ENCODE assay signal across 20 mouse cellular contexts in genomic region chr2:122716301-122716842, GRCm38 (mm10). TPM values are rescaled to one million over a fixed set of nuclear protein-coding genes. Genes with fewer than 3 reads are reported as not detected.
A peak's percentile ranks its signal among the peaks of the same experiment; 100 is the strongest.
DNase-seq lines count a peak whose midpoint lies in the region; ATAC-seq and TF ChIP-seq lines count a peak whose summit lies in the region.
"Had no signal": no experiment of that assay in that cellular context is flagged by ENCODE, and none has a peak within 500 bp of the region (broad histone marks: within the 10 kb centered on the region; RNA-seq: fewer than 3 reads in every experiment).

No protein-coding gene starts in this region.

- no peak overlapping the region for H3K9ac ChIP-seq in intestine, embryonic 15.5 days
- H3K9ac ChIP-seq in hindbrain, embryonic 16.5 days (ENCODE audit: low read depth, low read length) = no peak overlapping the region
- H3K9ac ChIP-seq: forebrain, embryonic 15.5 days; hindbrain, embryonic 13.5 days had no signal

- TF ChIP-seq POLR2A in myocyte (IDR thresholded peaks at IDR 0.05; ENCODE audit: insufficient read length, low read depth) = no peak

- DNase-seq in heart, adult 11 months = peak; percentile 70
- no peak for DNase-seq in heart, postnatal 14 days
- DNase-seq in thymus, postnatal 10 days (ENCODE audit: low spot score in 2 of 2) = peak; percentile 35 to 39
- no peak for DNase-seq in thymus, adult 18-20 months
- DNase-seq: adrenal gland, postnatal 14 days; cerebellum, adult 11-12 months; cerebellum, adult 9-10 months; cerebellum, postnatal 36 days; gastrocnemius, postnatal 36 days; heart, postnatal 10 days had no signal

- H3K79me2 ChIP-seq in myocyte (ENCODE audit: control insufficient read depth, insufficient read depth) = no peaks in the 10 kb centered on the region

- no peak overlapping the region for H3K27ac ChIP-seq in intestine, embryonic 15.5 days
- no peak overlapping the region for H3K27ac ChIP-seq in hindbrain, embryonic 16.5 days (ENCODE audit: low read depth, low read length)
- H3K27ac ChIP-seq: embryonic facial prominence, embryonic 10.5 days; forebrain, embryonic 15.5 days; heart, embryonic 10.5 days; hindbrain, embryonic 13.5 days had no signal

- H3K4me1 ChIP-seq in intestine, embryonic 15.5 days (replicated peaks) = no peaks in the 10 kb centered on the region
- H3K4me1 ChIP-seq in hindbrain, embryonic 16.5 days (ENCODE audit: control insufficient read depth, insufficient read depth, low read depth, low read length) = no peaks in the 10 kb centered on the region
- H3K4me1 ChIP-seq: embryonic facial prominence, embryonic 10.5 days; forebrain, embryonic 15.5 days; heart, embryonic 10.5 days; hindbrain, embryonic 13.5 days had no signal

- ATAC-seq in intestine, embryonic 15.5 days = no peak
- ATAC-seq in hindbrain, embryonic 16.5 days = no peak
- ATAC-seq: activated CD4-positive, CD25-positive, alpha-beta regulatory T cell, adult 4 months; forebrain, embryonic 15.5 days had no signal

- no peak overlapping the region for H3K4me3 ChIP-seq in myocyte
- H3K4me3 ChIP-seq in intestine, embryonic 15.5 days (replicated peaks) = no peak overlapping the region
- no peak overlapping the region for H3K4me3 ChIP-seq in hindbrain, embryonic 16.5 days (ENCODE audit: low read length)
- H3K4me3 ChIP-seq: embryonic facial prominence, embryonic 10.5 days; erythroblast, embryonic 14.5 days; forebrain, embryonic 15.5 days; heart, embryonic 10.5 days; hindbrain, embryonic 13.5 days had no signal

- 81% methylated on average over 3 of the region's 3 CpGs for WGBS in intestine, embryonic 15.5 days
- 86% methylated on average over 3 of the region's 3 CpGs for WGBS in hindbrain, embryonic 16.5 days

- no peaks in the 10 kb centered on the region for H3K27me3 ChIP-seq in myocyte (ENCODE audit: control insufficient read depth, insufficient read depth, insufficient read length)
- no peaks in the 10 kb centered on the region for H3K27me3 ChIP-seq in intestine, embryonic 15.5 days (replicated peaks)
- no peaks in the 10 kb centered on the region for H3K27me3 ChIP-seq in hindbrain, embryonic 16.5 days (replicated peaks; ENCODE audit: control insufficient read depth, insufficient read depth, low read length)
- H3K27me3 ChIP-seq: forebrain, embryonic 15.5 days had no signal

- peak overlapping the region; percentile 24 for H3K4me2 ChIP-seq in myocyte (ENCODE audit: low read depth)
- no peak overlapping the region for H3K4me2 ChIP-seq in intestine, embryonic 15.5 days (replicated peaks)
- H3K4me2 ChIP-seq in hindbrain, embryonic 16.5 days (ENCODE audit: low read length) = no peak overlapping the region
- H3K4me2 ChIP-seq: forebrain, embryonic 15.5 days; hindbrain, embryonic 13.5 days had no signal

- H3K36me3 ChIP-seq in myocyte (ENCODE audit: control insufficient read depth, insufficient read depth) = no peaks in the 10 kb centered on the region
- no peaks in the 10 kb centered on the region for H3K36me3 ChIP-seq in intestine, embryonic 15.5 days
- no peaks in the 10 kb centered on the region for H3K36me3 ChIP-seq in hindbrain, embryonic 16.5 days (ENCODE audit: control insufficient read depth, insufficient read depth, low read length)
- H3K36me3 ChIP-seq: embryonic facial prominence, embryonic 10.5 days; forebrain, embryonic 15.5 days; G1E; heart, embryonic 10.5 days; hindbrain, embryonic 13.5 days had no signal

- no peak overlapping the region for H3ac ChIP-seq in myocyte (ENCODE audit: control insufficient read depth, insufficient read length)

- H3K9me3 ChIP-seq in intestine, embryonic 15.5 days = no peaks in the 10 kb centered on the region
- no peaks in the 10 kb centered on the region for H3K9me3 ChIP-seq in hindbrain, embryonic 16.5 days (ENCODE audit: control insufficient read depth, low read length)
- H3K9me3 ChIP-seq: embryonic facial prominence, embryonic 10.5 days; forebrain, embryonic 15.5 days; G1E; heart, embryonic 10.5 days; hindbrain, embryonic 13.5 days had no signal

- intact Hi-C loops in heart, postnatal 14 days (cut with DNase I) = no loop called here

TF ChIP-seq in myocyte, 11 proteins besides CTCF, POLR2A, EP300 and RAD21:
- no peak for TF ChIP-seq USF1 (IDR thresholded peaks at IDR 0.05; ENCODE audit: low read depth)
- TF ChIP-seq CEBPB (IDR thresholded peaks at IDR 0.05; ENCODE audit: insufficient read depth, poor library complexity, severe bottlenecking) = no peak
- no peak for TF ChIP-seq SRF (IDR thresholded peaks at IDR 0.05; ENCODE audit: control insufficient read depth, insufficient read length, low read depth)
- no peak for TF ChIP-seq POLR2AphosphoS2 (IDR thresholded peaks at IDR 0.05; ENCODE audit: insufficient read length, low read depth)
- no peak for TF ChIP-seq MYOG (IDR thresholded peaks at IDR 0.05; ENCODE audit: control insufficient read depth in 1 of 3, insufficient read depth in 1 of 3, insufficient read length in 2 of 3, low read depth in 2 of 3)
- no peak for TF ChIP-seq MYOD1 (IDR thresholded peaks at IDR 0.05; ENCODE audit: control insufficient read depth in 1 of 3, insufficient read length in 2 of 3, low read depth in 2 of 3)
- no peak for TF ChIP-seq TCF12 (IDR thresholded peaks at IDR 0.05; ENCODE audit: insufficient read depth, poor library complexity, severe bottlenecking)
- TF ChIP-seq TCF3 (IDR thresholded peaks at IDR 0.05; ENCODE audit: insufficient read length, low read depth) = no peak
- TF ChIP-seq MAX (IDR thresholded peaks at IDR 0.05; ENCODE audit: low read depth) = no peak

RNA-seq across cellular contexts. Expression of gene Slc30a4, which starts 13.9 kb away (rescaled TPM):
- total RNA-seq in heart, postnatal 14 days (2021) = 10 to 100 TPM; 10.7 to 11.4 TPM
- 17.7 TPM for polyA plus RNA-seq in myocyte (2012; fragmentation: generic; extraction: Trizol)
- polyA plus RNA-seq in intestine, embryonic 15.5 days (2015; fragmentation: Nextera tagmentation; extraction: Ambion mirVana) = 10.2 and 10.8 TPM in 2 replicates
- polyA plus RNA-seq in hindbrain, embryonic 16.5 days (2015; fragmentation: Nextera tagmentation; extraction: Ambion mirVana) = 4.9 and 6.6 TPM in 2 replicates
- polyA plus RNA-seq: erythroblast, embryonic 14.5 days; G1E had no signal

RNA-seq across cellular contexts. Expression of gene Bloc1s6, which starts 21.9 kb away (rescaled TPM):
- total RNA-seq in heart, postnatal 14 days (2021) = 10 to 100 TPM; 16.0 to 17.3 TPM
- 16.0 TPM for polyA plus RNA-seq in myocyte (2012; fragmentation: generic; extraction: Trizol)
- polyA plus RNA-seq in intestine, embryonic 15.5 days (2015; fragmentation: Nextera tagmentation; extraction: Ambion mirVana) = 46.8 and 46.9 TPM in 2 replicates
- 97.6 and 106 TPM in 2 replicates for polyA plus RNA-seq in hindbrain, embryonic 16.5 days (2015; fragmentation: Nextera tagmentation; extraction: Ambion mirVana)

RNA-seq across cellular contexts. Expression of gene Sqor, which starts 48.7 kb away (rescaled TPM):
- total RNA-seq in heart, postnatal 14 days (2021) = 10 to 100 TPM; 19.7 to 30.0 TPM
- polyA plus RNA-seq in myocyte (2012; fragmentation: generic; extraction: Trizol) = 6.9 TPM
- 25.7 and 27.3 TPM in 2 replicates for polyA plus RNA-seq in intestine, embryonic 15.5 days (2015; fragmentation: Nextera tagmentation; extraction: Ambion mirVana)
- polyA plus RNA-seq in hindbrain, embryonic 16.5 days (2015; fragmentation: Nextera tagmentation; extraction: Ambion mirVana) = 3.5 and 4.2 TPM in 2 replicates

Comparison
In these comparisons a context has a peak if more than half of its experiments do, and no peak if none do; other contexts are left out.
1. DNase-seq: peak in heart, adult 11 months (single experiment) and thymus, postnatal 10 days (2 of 2); none in heart, postnatal 14 days (0 of 2) and thymus, adult 18-20 months (0 of 2).